Mouse (Mus musculus) liver, adult 2 months (tissue): ENCODE measurements around the gene Shkbp1. TPM values are rescaled to one million over a fixed set of nuclear protein-coding genes. Genes with fewer than 3 reads are reported as not detected.
A peak's percentile ranks its signal among the peaks of the same experiment; 100 is the strongest.

Experiments used
- DNase-seq: peaks from one replicate; pipeline ENCODE4 v3.0.0-alpha.2; 2011; ENCODE audit warnings: low read depth, low spot score; ENCODE audit errors: extremely low read depth
- H3K27ac ChIP-seq: fragments of 200-500 bp; replicated peaks from 2 replicates; pipeline ENCODE4 v1.5.1; 2012; ENCODE audit warnings: low read depth, mild to moderate bottlenecking, control low read depth, inconsistent platforms, low read length; ENCODE audit not compliant: insufficient read depth
- H3K27me3 ChIP-seq: fragments of 200-500 bp; 2 replicates; pipeline ENCODE4 v1.6.1; 2012; ENCODE audit warnings: mild to moderate bottlenecking, moderate library complexity, low read length, inconsistent platforms; ENCODE audit not compliant: control insufficient read depth, insufficient read depth
- H3K36me3 ChIP-seq: fragments of 200-500 bp; 2 replicates; pipeline ENCODE4 v1.6.1; 2012; ENCODE audit warnings: low read length, inconsistent platforms; ENCODE audit not compliant: control insufficient read depth, insufficient read depth
- H3K4me1 ChIP-seq: fragments of 200-500 bp; 2 replicates; pipeline ENCODE4 v1.6.1; 2011; ENCODE audit warnings: low read length; ENCODE audit not compliant: control insufficient read depth, insufficient read depth
- H3K4me3 ChIP-seq: fragments of 200-500 bp; 2 replicates; pipeline ENCODE4 v1.5.1; 2011; ENCODE audit warnings: low read depth, mild to moderate bottlenecking, control low read depth, low read length, moderate library complexity; ENCODE audit not compliant: insufficient read depth
- H3K79me2 ChIP-seq: fragments of 200-500 bp; 2 replicates; pipeline ENCODE4 v1.6.1; 2012; ENCODE audit warnings: inconsistent platforms, mild to moderate bottlenecking, low read length, moderate library complexity; ENCODE audit not compliant: control insufficient read depth, insufficient read depth
- H3K9ac ChIP-seq: fragments of 200-500 bp; 2 replicates; pipeline ENCODE4 v1.6.1; 2012; ENCODE audit warnings: low read depth, mild to moderate bottlenecking, control low read depth, inconsistent platforms, low read length
- CTCF ChIP-seq: fragments of 200-500 bp; IDR thresholded peaks from 2 replicates; pipeline ENCODE4 v1.5.1; 2011; ENCODE audit warnings: low read depth, low read length, control low read depth
- POLR2A ChIP-seq: fragments of 200-500 bp; IDR thresholded peaks from 2 replicates; pipeline ENCODE4 v1.6.1; 2011; ENCODE audit warnings: low read length, control low read depth; ENCODE audit not compliant: insufficient read depth; ENCODE audit errors: extremely low read depth
- WGBS: fragments of 180-500 bp; shearing (Covaris S2); methylation state at CpG from one replicate; pipeline ENCODE4 v1.1.7; 2018; 5-methylcytosine and 5-hydroxymethylcytosine counted together
- polyA plus RNA-seq: library from polyadenylated mRNA; depleted of rRNA; stranded (reverse); fragments of >200 nt; gene quantifications from 2 replicates; pipeline ENCODE4 v1.2.3, GENCODE M21; 2012
- total RNA-seq: library from RNA; depleted of rRNA; stranded (reverse); fragments of >200 nt; gene quantifications from 2 replicates; pipeline ENCODE4 v1.2.3, GENCODE M21; 2014

Shkbp1 gene
- total and polyA plus RNA-seq, 2 experiments = 3.6 to 23.9 TPM

DNA sequence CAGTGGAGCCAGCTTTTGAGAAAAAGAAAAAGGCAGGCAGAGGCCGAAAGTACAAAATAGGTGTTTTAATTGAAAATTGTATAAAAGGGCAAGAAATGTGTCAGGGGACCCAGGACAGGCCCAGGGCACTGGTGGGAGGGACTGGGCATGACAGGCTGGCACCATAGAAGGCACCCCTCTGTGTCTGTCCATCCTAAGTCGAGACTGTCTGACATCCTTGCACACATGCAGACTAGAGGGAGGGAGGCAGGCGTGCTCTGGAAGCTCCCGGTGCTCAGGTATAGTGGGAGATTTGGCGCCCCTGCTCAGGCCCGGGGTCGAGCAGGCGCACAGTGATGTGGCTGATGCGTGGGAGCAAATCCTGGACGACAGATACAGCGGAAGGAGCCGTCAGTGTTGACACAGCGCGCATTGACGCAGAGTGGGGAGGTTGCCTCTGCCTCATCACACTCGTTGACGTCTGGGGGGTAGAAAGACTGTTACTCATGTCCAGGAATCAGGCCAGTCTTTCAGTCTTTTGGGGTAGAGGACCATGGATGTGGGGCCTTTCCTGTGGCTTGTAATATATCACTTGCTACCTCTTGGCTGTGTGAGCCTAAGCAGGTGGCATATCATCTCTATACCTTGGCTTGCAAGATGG, 50.6 kb downstream of the Shkbp1 start:
- TF ChIP-seq POLR2A (no peak), CTCF (no peak)
- Histone ChIP-seq H3K4me1 (no peaks in the 10 kb centered on the region), H3K79me2 (no peaks in the 10 kb centered on the region), H3K36me3 (no peaks in the 10 kb centered on the region), H3K27ac (no peak overlapping the region), H3K27me3 (no peaks in the 10 kb centered on the region; the same call in 1 of the 2 replicates), H3K9ac (no peak overlapping the region), H3K4me3 (no peak overlapping the region)
- 83% methylated on average over 17 of the region's 17 CpGs for whole genome bisulfite sequencing
- DNase-seq = no peak

DNA sequence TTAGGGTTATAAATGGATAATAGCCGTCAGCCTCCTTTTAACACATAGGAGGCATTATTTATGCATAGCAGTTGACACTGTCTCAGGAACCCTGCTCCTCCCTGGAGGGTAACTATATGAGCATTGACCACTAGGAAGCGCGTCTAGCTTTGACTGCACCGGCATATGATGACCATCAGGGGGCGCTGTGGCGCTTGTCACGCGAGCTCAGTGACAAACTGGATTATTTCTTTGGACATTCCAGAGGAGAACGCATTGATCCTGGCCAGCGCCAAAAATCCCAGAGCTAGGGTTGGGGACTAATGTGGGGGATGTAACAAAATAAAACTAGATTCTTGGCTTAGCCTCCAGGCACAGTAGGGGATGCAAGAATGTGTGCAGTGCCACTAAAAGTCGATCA, 53.6 kb downstream of the Shkbp1 start:
- Histone ChIP-seq H3K79me2 (no peaks in the 10 kb centered on the region), H3K4me1 (no peaks in the 10 kb centered on the region), H3K27ac (no peak overlapping the region), H3K27me3 (no peaks in the 10 kb centered on the region), H3K9ac (no peak overlapping the region), H3K36me3 (no peaks in the 10 kb centered on the region), H3K4me3 (no peak overlapping the region; the same call in 1 of the 2 replicates)
- 8% methylated on average over 11 of the region's 11 CpGs for WGBS
- DNase-seq = peak; percentile 35
- TF ChIP-seq CTCF (peak; percentile 99), POLR2A (no peak)

DNA sequence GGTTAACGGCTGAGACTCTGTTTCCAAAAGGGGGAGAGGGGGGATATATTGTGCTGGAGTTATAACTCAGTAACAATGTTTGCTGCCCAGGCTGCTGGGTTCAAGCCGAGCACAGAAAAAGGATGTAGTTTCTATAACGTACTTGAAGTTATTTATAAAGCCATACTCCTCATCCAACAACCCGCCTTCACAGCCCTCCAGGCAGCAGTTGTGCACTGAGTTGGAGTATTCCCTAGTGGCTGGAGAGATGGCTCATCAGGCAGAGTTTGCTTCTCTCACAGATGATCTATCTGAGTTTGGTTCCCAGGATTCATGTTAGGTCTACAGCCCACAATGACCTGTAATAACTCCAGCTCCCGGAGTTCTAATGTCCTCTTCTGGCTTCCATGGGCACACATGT, 55.0 kb downstream of the Shkbp1 start:
- H3K4me3 ChIP-seq = no peak overlapping the region
- no peaks in the 10 kb centered on the region for H3K79me2 ChIP-seq
- 76% methylated on average over 5 of the region's 5 CpGs for WGBS
- H3K9ac ChIP-seq = no peak overlapping the region
- H3K27ac ChIP-seq = no peak overlapping the region
- H3K36me3 ChIP-seq = no peaks in the 10 kb centered on the region
- no peaks in the 10 kb centered on the region for H3K27me3 ChIP-seq
- H3K4me1 ChIP-seq = no peaks in the 10 kb centered on the region
- DNase-seq = no peak
- no peak for TF ChIP-seq POLR2A
- TF ChIP-seq CTCF = no peak

DNA sequence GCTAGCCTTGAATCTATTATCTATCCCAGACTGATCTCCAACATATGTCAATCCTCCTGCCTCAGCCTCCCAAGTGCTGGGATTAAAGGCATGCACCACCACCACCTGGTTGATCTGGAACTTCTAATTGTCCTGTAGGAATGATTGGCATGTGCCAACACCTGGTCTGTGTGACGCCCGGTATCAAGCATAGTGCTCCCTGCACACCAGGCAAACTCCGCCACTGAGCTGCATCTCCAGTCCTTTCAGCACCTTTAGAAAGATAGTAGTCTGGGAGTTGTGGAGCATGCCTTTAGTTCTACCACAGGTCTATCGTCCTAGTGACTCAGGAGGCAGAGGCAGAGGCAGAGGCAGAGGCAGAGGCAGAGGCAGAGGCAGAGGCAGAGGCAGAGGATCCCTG, 55.5 kb downstream of the Shkbp1 start:
- DNase-seq = no peak
- no peaks in the 10 kb centered on the region for H3K36me3 ChIP-seq
- no peak overlapping the region for H3K27ac ChIP-seq
- no peak overlapping the region for H3K4me3 ChIP-seq
- TF ChIP-seq CTCF = no peak
- no peak for TF ChIP-seq POLR2A
- 81% methylated on average over 4 of the region's 4 CpGs for WGBS
- H3K27me3 ChIP-seq = no peaks in the 10 kb centered on the region
- no peak overlapping the region for H3K9ac ChIP-seq
- no peaks in the 10 kb centered on the region for H3K4me1 ChIP-seq
- H3K79me2 ChIP-seq = no peaks in the 10 kb centered on the region

DNA sequence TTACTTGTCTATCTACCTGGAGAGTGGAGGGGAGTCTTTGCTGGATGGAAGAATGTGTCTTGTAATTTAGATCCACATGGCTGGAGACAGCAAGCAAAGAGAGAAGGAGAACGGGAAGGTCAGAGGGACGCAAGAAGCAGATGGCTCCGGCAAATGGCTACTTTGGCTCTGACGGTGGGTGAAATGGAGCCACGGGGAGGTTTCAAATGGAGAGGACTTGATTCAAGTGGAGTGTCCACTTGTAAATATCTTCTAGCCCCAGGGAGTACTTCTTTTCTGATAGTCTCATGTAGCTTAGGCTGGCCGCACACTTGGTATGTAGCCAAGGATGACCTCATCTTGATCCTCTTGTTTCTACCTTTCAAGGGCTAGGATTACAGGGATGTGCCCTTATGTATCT, 57.0 kb downstream of the Shkbp1 start:
- no peak for DNase-seq
- TF ChIP-seq CTCF (no peak), POLR2A (no peak)
- WGBS = 95% methylated on average over 6 of the region's 6 CpGs

DNA sequence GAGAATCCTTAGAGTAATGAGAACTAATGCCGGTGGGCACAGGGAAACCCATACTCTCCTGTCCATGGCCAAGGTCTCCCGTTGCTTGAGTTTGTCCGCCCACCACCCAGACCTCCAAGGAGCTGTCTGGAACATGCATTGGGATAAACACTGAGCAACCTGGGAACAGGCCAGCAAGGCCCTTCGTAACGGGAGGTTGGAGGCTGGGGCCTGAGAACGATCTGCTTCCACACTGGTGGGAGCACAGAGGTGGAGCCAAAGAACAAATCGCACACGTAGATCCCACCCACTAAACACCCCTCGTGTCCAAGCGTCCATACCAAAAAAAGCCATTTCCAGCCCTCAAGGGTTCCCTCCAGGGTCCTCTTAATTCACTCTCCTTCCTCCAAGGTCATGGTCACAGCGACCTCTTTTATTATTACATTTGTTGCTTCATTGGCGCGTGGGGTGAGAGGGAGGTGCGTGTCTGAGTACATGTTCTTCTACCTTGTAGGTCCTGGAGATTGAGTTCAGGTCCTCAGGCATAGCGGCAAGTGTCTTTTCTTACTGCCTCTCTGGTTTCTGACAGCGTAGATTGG, 57.7 kb downstream of the Shkbp1 start:
- DNase-seq = no peak
- H3K36me3 ChIP-seq = no peaks in the 10 kb centered on the region
- no peak overlapping the region for H3K9ac ChIP-seq
- H3K4me3 ChIP-seq = no peak overlapping the region
- 87% methylated on average over 16 of the region's 16 CpGs for WGBS
- no peak for TF ChIP-seq CTCF
- no peak for TF ChIP-seq POLR2A
- no peaks in the 10 kb centered on the region for H3K27me3 ChIP-seq
- H3K4me1 ChIP-seq = no peaks in the 10 kb centered on the region
- H3K27ac ChIP-seq = no peak overlapping the region
- no peaks in the 10 kb centered on the region for H3K79me2 ChIP-seq

More for the DNA sequence above, 57.0 kb downstream of the Shkbp1 start:
- Histone ChIP-seq H3K4me1 (no peaks in the 10 kb centered on the region), H3K4me3 (no peak overlapping the region), H3K27ac (no peak overlapping the region), H3K9ac (no peak overlapping the region), H3K27me3 (no peaks in the 10 kb centered on the region), H3K79me2 (no peaks in the 10 kb centered on the region), H3K36me3 (no peaks in the 10 kb centered on the region)
